Mouse (Mus musculus) myocyte (in vitro differentiated cells): Measurements from ENCODE around the gene Cacna1f.

Experiments
- E2F4 ChIP-seq: IDR thresholded peaks from one replicate; pipeline ENCODE4 v1.6.1; 2011; ENCODE audit warnings: mild to moderate bottlenecking, control low read depth, moderate library complexity; ENCODE audit not compliant: insufficient read depth
- MYOD1 ChIP-seq, 3 experiments: IDR thresholded peaks; one replicate each; pipeline ENCODE4 v1.6.1; 2011; ENCODE audit warnings: control low read depth in 2 of 3, low read depth in 2 of 3, mild to moderate bottlenecking in 2 of 3, moderate library complexity in 1 of 3; ENCODE audit not compliant: insufficient read length in 2 of 3, control insufficient read depth in 1 of 3
- POLR2A ChIP-seq: IDR thresholded peaks from one replicate; pipeline ENCODE4 v1.6.1; 2011; ENCODE audit warnings: low read depth, mild to moderate bottlenecking, control low read depth, moderate library complexity; ENCODE audit not compliant: insufficient read length
- POLR2AphosphoS2 ChIP-seq: IDR thresholded peaks from one replicate; pipeline ENCODE4 v1.6.1; 2011; ENCODE audit warnings: low read depth, control low read depth; ENCODE audit not compliant: insufficient read length
- REST ChIP-seq: IDR thresholded peaks from one replicate; pipeline ENCODE4 v1.6.1; 2011; ENCODE audit warnings: mild to moderate bottlenecking, control low read depth, moderate library complexity; ENCODE audit not compliant: insufficient read depth, insufficient read length
- USF1 ChIP-seq: IDR thresholded peaks from one replicate; pipeline ENCODE4 v1.6.1; 2011; ENCODE audit warnings: low read depth, mild to moderate bottlenecking, control low read depth, moderate library complexity

GRCm38 (mm10) chrX:7581151-7581550 lies 25.7 kb upstream of the Cacna1f start:
- TF ChIP-seq MYOD1 (IDR thresholded peaks at IDR 0.05; ENCODE audit: control insufficient read depth in 1 of 3, insufficient read length in 2 of 3, low read depth in 2 of 3) (no peak), POLR2A (no peak), POLR2AphosphoS2 (no peak), USF1 (no peak), E2F4 (no peak), REST (no peak)
